ENCODE assay signal across 26 mouse cellular contexts in genomic region chr1:83527803-83528202, GRCm38 (mm10).
DNase-seq lines count a peak whose midpoint lies in the region; ATAC-seq and TF ChIP-seq lines count a peak whose summit lies in the region.
"Had no signal": no experiment of that assay in that cellular context is flagged by ENCODE, and none has a peak within 500 bp of the region (broad histone marks: within the 10 kb centered on the region; RNA-seq: fewer than 3 reads in every experiment).

No protein-coding gene starts in this region.

- H3K4me2 ChIP-seq in forebrain, embryonic 14.5 days (ENCODE audit: low read length) = no peak overlapping the region
- no peak overlapping the region for H3K4me2 ChIP-seq in forebrain, embryonic 15.5 days (replicated peaks)
- H3K4me2 ChIP-seq: embryonic facial prominence, embryonic 12.5 days; forebrain, embryonic 13.5 days had no signal

- no peak for TF ChIP-seq POLR2A in cortical plate, adult 2 months (IDR thresholded peaks at IDR 0.05; ENCODE audit: extremely low read depth, insufficient read depth, low read length)

- H3K27ac ChIP-seq in forebrain, embryonic 14.5 days (ENCODE audit: low read depth, low read length) = no peak overlapping the region
- no peak overlapping the region for H3K27ac ChIP-seq in forebrain, embryonic 15.5 days (replicated peaks)
- H3K27ac ChIP-seq in cortical plate, adult 2 months (ENCODE audit: insufficient read depth, low read length) = peak overlapping the region; percentile 10; the same call in 1 of the 2 replicates
- H3K27ac ChIP-seq: embryonic facial prominence, embryonic 10.5 days; embryonic facial prominence, embryonic 12.5 days; forebrain, embryonic 13.5 days had no signal

- ATAC-seq in forebrain, embryonic 14.5 days = no peak
- no peak for ATAC-seq in forebrain, embryonic 15.5 days (replicated peaks)
- ATAC-seq: activated CD4-positive, CD25-positive, alpha-beta regulatory T cell, adult 4 months; CD4-positive, CD25-positive, alpha-beta regulatory T cell, adult 4 months; forebrain, embryonic 13.5 days; forebrain, postnatal 0 days; Patski had no signal

- intact Hi-C loops in left cerebral cortex, postnatal 36 days (cut with DNase I) = no loop called here

- no peaks in the 10 kb centered on the region; the same call in 1 of the 2 replicates for H3K9me3 ChIP-seq in forebrain, embryonic 14.5 days (replicated peaks; ENCODE audit: control insufficient read depth, low read length)
- no peaks in the 10 kb centered on the region for H3K9me3 ChIP-seq in forebrain, embryonic 15.5 days
- H3K9me3 ChIP-seq: embryonic facial prominence, embryonic 10.5 days; embryonic facial prominence, embryonic 12.5 days; forebrain, embryonic 13.5 days had no signal

- no peak overlapping the region for H3K9ac ChIP-seq in forebrain, embryonic 14.5 days (ENCODE audit: low read length)
- no peak overlapping the region for H3K9ac ChIP-seq in forebrain, embryonic 15.5 days (replicated peaks)
- H3K9ac ChIP-seq: embryonic facial prominence, embryonic 12.5 days; forebrain, embryonic 13.5 days; forebrain, postnatal 0 days had no signal

- TF ChIP-seq CTCF in cortical plate, adult 2 months (IDR thresholded peaks at IDR 0.05; ENCODE audit: extremely low read depth, insufficient read depth, low read length) = no peak

- H3K36me3 ChIP-seq in forebrain, embryonic 14.5 days (ENCODE audit: control insufficient read depth, insufficient read depth, low read length) = no peaks in the 10 kb centered on the region
- H3K36me3 ChIP-seq in forebrain, embryonic 15.5 days = no peaks in the 10 kb centered on the region
- H3K36me3 ChIP-seq: embryonic facial prominence, embryonic 10.5 days; embryonic facial prominence, embryonic 12.5 days; G1E had no signal

- 50% methylated on average over 1 of the region's 1 CpGs for WGBS in forebrain, embryonic 14.5 days
- 37% methylated on average over 1 of the region's 1 CpGs for WGBS in forebrain, embryonic 15.5 days

- H3K4me1 ChIP-seq in forebrain, embryonic 14.5 days (ENCODE audit: control insufficient read depth, insufficient read depth, low read length) = no peaks in the 10 kb centered on the region
- no peaks in the 10 kb centered on the region for H3K4me1 ChIP-seq in forebrain, embryonic 15.5 days
- H3K4me1 ChIP-seq in cortical plate, adult 2 months (ENCODE audit: control insufficient read depth, insufficient read depth, low read length) = peaks cover 3% of the 10 kb centered on the region; the same call in 1 of the 2 replicates
- H3K4me1 ChIP-seq: embryonic facial prominence, embryonic 10.5 days; embryonic facial prominence, embryonic 12.5 days; forebrain, embryonic 13.5 days had no signal

- H3K4me3 ChIP-seq in forebrain, embryonic 14.5 days (ENCODE audit: low read depth, low read length) = no peak overlapping the region
- no peak overlapping the region for H3K4me3 ChIP-seq in forebrain, embryonic 15.5 days
- H3K4me3 ChIP-seq in cortical plate, adult 2 months (ENCODE audit: insufficient read depth, low read length) = no peak overlapping the region
- H3K4me3 ChIP-seq: embryonic facial prominence, embryonic 10.5 days; embryonic facial prominence, embryonic 12.5 days; forebrain, embryonic 13.5 days had no signal

- no peaks in the 10 kb centered on the region for H3K27me3 ChIP-seq in forebrain, embryonic 14.5 days (replicated peaks; ENCODE audit: control insufficient read depth, insufficient read depth, low read length)
- no peaks in the 10 kb centered on the region for H3K27me3 ChIP-seq in forebrain, embryonic 15.5 days
- H3K27me3 ChIP-seq: CH12.LX; embryonic facial prominence, embryonic 12.5 days; forebrain, embryonic 13.5 days; Patski had no signal

- DNase-seq in forebrain, embryonic 14.5 days (ENCODE audit: low spot score) = peak; percentile 8
- peak; percentile 8 for DNase-seq in left cerebral cortex, adult 11 months (ENCODE audit: low spot score)
- DNase-seq in left cerebral cortex, postnatal 36 days (ENCODE audit: low spot score in 2 of 2) = no peak
- peak; percentile 61 for DNase-seq in brain, adult 2 months (ENCODE audit: low read depth, low spot score)
- no peak for DNase-seq in embryo, embryonic 11 days
- DNase-seq in gastrocnemius, postnatal 10 days = no peak
- DNase-seq: adrenal gland, adult 8-10 months; adrenal gland, postnatal 14 days; adrenal gland, postnatal 36 days; B cell, adult 2 months; cerebellum, adult 11-12 months; cerebellum, adult 2 months; cerebellum, adult 9-10 months; cerebellum, postnatal 10 days; cerebellum, postnatal 25 days; forebrain, postnatal 0 days had no signal

Comparison
In these comparisons a context has a peak if more than half of its experiments do, and no peak if none do; other contexts are left out.
1. DNase-seq: peak in forebrain, embryonic 14.5 days (single experiment), left cerebral cortex, adult 11 months (single experiment) and brain, adult 2 months (single experiment); none in left cerebral cortex, postnatal 36 days (0 of 2), embryo, embryonic 11 days (single experiment) and gastrocnemius, postnatal 10 days (single experiment).